Mouse (Mus musculus) stomach, embryonic 16.5 days (tissue): ENCODE measurements around the gene Ace3. TPM values are rescaled to one million over a fixed set of nuclear protein-coding genes. Genes with fewer than 3 reads are reported as not detected.

Source experiments
- ATAC-seq: fragments of 200-750 bp; cut with Nextera tagmentation; 2 replicates; pipeline ENCODE4 v1.8.0; 2017; ENCODE audit warnings: moderate number of reproducible peaks, moderate TSS enrichment; ENCODE audit not compliant: insufficient read depth, low FRiP score
- H3K27ac ChIP-seq: fragments of 300-500 bp; sonication (generic); 2 replicates; pipeline ENCODE4 v1.5.1; 2014; ENCODE audit warnings: low read length
- H3K27me3 ChIP-seq: fragments of 300-500 bp; sonication (generic); 2 replicates; pipeline ENCODE4 v1.6.1; 2014; ENCODE audit warnings: low read length, control low read depth, mixed read lengths; ENCODE audit not compliant: control insufficient read depth, insufficient read depth
- H3K36me3 ChIP-seq: fragments of 300-500 bp; sonication (generic); 2 replicates; pipeline ENCODE4 v1.6.1; 2014; ENCODE audit warnings: low read length; ENCODE audit not compliant: control insufficient read depth, insufficient read depth
- H3K4me1 ChIP-seq: fragments of 300-500 bp; sonication (generic); 2 replicates; pipeline ENCODE4 v1.6.1; 2014; ENCODE audit warnings: low read length, control low read depth, mixed read lengths; ENCODE audit not compliant: control insufficient read depth, insufficient read depth
- H3K4me2 ChIP-seq: fragments of 300-500 bp; sonication (generic); 2 replicates; pipeline ENCODE4 v1.6.1; 2014; ENCODE audit warnings: low read depth, low read length, mixed read lengths
- H3K4me3 ChIP-seq: fragments of 300-500 bp; sonication (generic); replicated peaks from 2 replicates; pipeline ENCODE4 v1.5.1; 2014; ENCODE audit warnings: mild to moderate bottlenecking, low read length
- H3K9ac ChIP-seq: fragments of 300-500 bp; sonication (generic); 2 replicates; pipeline ENCODE4 v1.6.1; 2014; ENCODE audit warnings: low read length
- H3K9me3 ChIP-seq: fragments of 300-500 bp; sonication (generic); replicated peaks from 2 replicates; pipeline ENCODE4 v1.6.1; 2016; ENCODE audit warnings: low read length, control low read depth; ENCODE audit not compliant: control insufficient read depth
- WGBS: fragments of 180-500 bp; shearing (Covaris S2); extraction: QIAGEN DNeasy Blood & Tissue Kit; methylation state at CpG from one replicate; pipeline ENCODE4 v1.1.7; 2014; 5-methylcytosine and 5-hydroxymethylcytosine counted together
- polyA plus RNA-seq: library from polyadenylated mRNA; unstranded; fragments of >200 nt; fragmentation: Nextera tagmentation; extraction: Ambion mirVana; gene quantifications from 2 replicates; pipeline ENCODE4 v1.2.1, GENCODE M21; 2015

Ace3 gene
- polyA plus RNA-seq, 1 experiment from 2014 or later: not detected

- H3K4me1 ChIP-seq: no peaks in the 10 kb centered on the region
- no peaks in the 10 kb centered on the region for H3K27me3 ChIP-seq
- WGBS: 35% methylated on average over 4 of the region's 4 CpGs
- H3K4me2 ChIP-seq: no peak overlapping the region
- no peak overlapping the region for H3K4me3 ChIP-seq
- H3K9me3 ChIP-seq: no peaks in the 10 kb centered on the region
- H3K27ac ChIP-seq: no peak overlapping the region
- no peak for ATAC-seq
- H3K36me3 ChIP-seq: no peaks in the 10 kb centered on the region
- H3K9ac ChIP-seq: no peak overlapping the region
These were observed 7.2 kb downstream of the Ace3 start for GRCm38 (mm10) chr11:106001718-106002117.

- Histone ChIP-seq H3K9ac (no peak overlapping the region), H3K36me3 (no peaks in the 10 kb centered on the region), H3K27ac (no peak overlapping the region), H3K27me3 (0 out of 2 replicates have a peak, but pooled peaks cover 3% of the 10 kb centered on the region), H3K9me3 (no peaks in the 10 kb centered on the region), H3K4me2 (no peak overlapping the region), H3K4me1 (no peaks in the 10 kb centered on the region), H3K4me3 (no peak overlapping the region)
- WGBS: 70% methylated on average over 1 of the region's 1 CpGs
- no peak for ATAC-seq
These were observed 10.1 kb downstream of the Ace3 start for GRCm38 (mm10) chr11:106004576-106004975.

GRCm38 (mm10) chr11:106005970-106006369 is 11.5 kb downstream of the Ace3 start:
- H3K4me2 ChIP-seq: no peak overlapping the region
- H3K9ac ChIP-seq: no peak overlapping the region
- H3K36me3 ChIP-seq: no peaks in the 10 kb centered on the region
- H3K4me1 ChIP-seq: no peaks in the 10 kb centered on the region
- no peak overlapping the region for H3K4me3 ChIP-seq
- no peak for ATAC-seq
- no peak overlapping the region for H3K27ac ChIP-seq
- H3K9me3 ChIP-seq: no peaks in the 10 kb centered on the region
- 20% methylated on average over 5 of the region's 5 CpGs for WGBS
- peaks cover 9% of the 10 kb centered on the region; the same call in 1 of the 2 replicates for H3K27me3 ChIP-seq

GRCm38 (mm10) chr11:106007821-106008220 is 13.3 kb downstream of the Ace3 start, which contains the start of gene Kcnh6:
TSS of gene Kcnh6 (plus strand) at chr11:106008124.
- peak within 1 kb of the TSS; percentile 32 for H3K4me3 ChIP-seq
- H3K4me2 ChIP-seq: peak within 1 kb of the TSS; percentile 75
- peak; percentile 69; the same call in 1 of the 2 replicates for ATAC-seq
- no peaks in the 10 kb centered on the region for H3K9me3 ChIP-seq
- H3K4me1 ChIP-seq: no peaks in the 10 kb centered on the region
- no peaks in the 10 kb centered on the region for H3K36me3 ChIP-seq
- under 1% methylated on average over 25 of the region's 25 CpGs for WGBS
- H3K9ac ChIP-seq: no peak within 1 kb of the TSS
- no peak within 1 kb of the TSS for H3K27ac ChIP-seq
- peaks cover 9% of the 10 kb centered on the region; the same call in 1 of the 2 replicates for H3K27me3 ChIP-seq

- H3K27ac ChIP-seq: no peak overlapping the region
- H3K9ac ChIP-seq: no peak overlapping the region
- 53% methylated on average over 7 of the region's 7 CpGs for WGBS
- no peaks in the 10 kb centered on the region for H3K36me3 ChIP-seq
- H3K27me3 ChIP-seq: peaks cover 9% of the 10 kb centered on the region; the same call in 1 of the 2 replicates
- no peak overlapping the region for H3K4me2 ChIP-seq
- H3K4me1 ChIP-seq: peaks cover 5% of the 10 kb centered on the region; the same call in 1 of the 2 replicates
- no peak overlapping the region for H3K4me3 ChIP-seq
- no peaks in the 10 kb centered on the region for H3K9me3 ChIP-seq
- no peak for ATAC-seq
These were observed 18.2 kb downstream of the Ace3 start for GRCm38 (mm10) chr11:106012711-106013110.

- Histone ChIP-seq H3K4me2 (no peak overlapping the region), H3K36me3 (no peaks in the 10 kb centered on the region), H3K9ac (no peak overlapping the region), H3K4me1 (peaks cover 5% of the 10 kb centered on the region; the same call in 1 of the 2 replicates), H3K4me3 (no peak overlapping the region), H3K27ac (no peak overlapping the region), H3K9me3 (no peaks in the 10 kb centered on the region), H3K27me3 (peaks cover 8% of the 10 kb centered on the region; the same call in 1 of the 2 replicates)
- 55% methylated on average over 11 of the region's 11 CpGs for WGBS
- ATAC-seq: no peak; the same call in 1 of the 2 replicates
These were observed 19.2 kb downstream of the Ace3 start for GRCm38 (mm10) chr11:106013556-106014225.

- H3K27me3 ChIP-seq: no peaks in the 10 kb centered on the region
- H3K4me3 ChIP-seq: no peak overlapping the region
- H3K27ac ChIP-seq: no peak overlapping the region
- ATAC-seq: no peak
- no peaks in the 10 kb centered on the region for H3K9me3 ChIP-seq
- H3K9ac ChIP-seq: no peak overlapping the region
- peaks cover 10% of the 10 kb centered on the region; the same call in 1 of the 2 replicates for H3K4me1 ChIP-seq
- WGBS: 65% methylated on average over 5 of the region's 5 CpGs
- H3K4me2 ChIP-seq: no peak overlapping the region
- H3K36me3 ChIP-seq: no peaks in the 10 kb centered on the region
These were observed 22.0 kb downstream of the Ace3 start for GRCm38 (mm10) chr11:106016440-106016839.

- Histone ChIP-seq H3K4me1 (peaks cover 5% of the 10 kb centered on the region; the same call in 1 of the 2 replicates), H3K9me3 (no peaks in the 10 kb centered on the region), H3K27me3 (peaks cover 5% of the 10 kb centered on the region; the same call in 1 of the 2 replicates), H3K4me3 (peak overlapping the region; percentile 18), H3K4me2 (peak overlapping the region; percentile 46), H3K27ac (no peak overlapping the region), H3K9ac (0 out of 2 replicates have a peak overlapping the region, but pooled peaks have one; percentile 17), H3K36me3 (no peaks in the 10 kb centered on the region)
- WGBS: 2% methylated on average over 50 of the region's 50 CpGs
- ATAC-seq: no peak
These were observed 25.7 kb downstream of the Ace3 start for GRCm38 (mm10) chr11:106020051-106020763.

GRCm38 (mm10) chr11:106025774-106026173 is 31.3 kb downstream of the Ace3 start:
- no peak for ATAC-seq
- WGBS: 70% methylated on average over 3 of the region's 3 CpGs
- H3K4me3 ChIP-seq: no peak overlapping the region

More at GRCm38 (mm10) chr11:106025774-106026173, 31.3 kb downstream of the Ace3 start:
- H3K4me2 ChIP-seq: no peak overlapping the region
- H3K4me1 ChIP-seq: no peaks in the 10 kb centered on the region
- no peaks in the 10 kb centered on the region for H3K9me3 ChIP-seq
- H3K9ac ChIP-seq: no peak overlapping the region
- no peak overlapping the region for H3K27ac ChIP-seq
- peaks cover 5% of the 10 kb centered on the region; the same call in 1 of the 2 replicates for H3K27me3 ChIP-seq
- no peaks in the 10 kb centered on the region for H3K36me3 ChIP-seq
